8 mouse cellular contexts compared by ENCODE assay signal in genomic region chr7:12949872-12950229, GRCm38 (mm10). TPM values are rescaled to one million over a fixed set of nuclear protein-coding genes. Genes with fewer than 3 reads are reported as not detected.
DNase-seq lines count a peak whose midpoint lies in the region; ATAC-seq and TF ChIP-seq lines count a peak whose summit lies in the region.

No protein-coding gene starts in this region.

- no peaks in the 10 kb centered on the region for H3K79me2 ChIP-seq in myocyte (ENCODE audit: control insufficient read depth, insufficient read depth)

- peak; percentile 63 for ATAC-seq in kidney, postnatal 0 days (replicated peaks; ENCODE audit: low FRiP score, low read depth)
- ATAC-seq in embryonic facial prominence, embryonic 11.5 days (replicated peaks; ENCODE audit: insufficient number of reproducible peaks, low FRiP score, low TSS enrichment, low read depth), result no peak
- peak; percentile 83 for ATAC-seq in intestine, embryonic 15.5 days
- ATAC-seq in megakaryocyte progenitor cell, adult 5-6 weeks (replicated peaks; ENCODE audit: poor library complexity), result no peak

- no peaks in the 10 kb centered on the region for H3K36me3 ChIP-seq in kidney, postnatal 0 days (ENCODE audit: insufficient read depth, low read length)
- no peaks in the 10 kb centered on the region for H3K36me3 ChIP-seq in embryonic facial prominence, embryonic 11.5 days (replicated peaks; ENCODE audit: control insufficient read depth, insufficient read depth, low read depth, low read length)
- H3K36me3 ChIP-seq in intestine, embryonic 15.5 days, result no peaks in the 10 kb centered on the region
- no peaks in the 10 kb centered on the region for H3K36me3 ChIP-seq in myocyte (ENCODE audit: control insufficient read depth, insufficient read depth)

- peak overlapping the region; percentile 22 for H3ac ChIP-seq in myocyte (ENCODE audit: control insufficient read depth, insufficient read length)

- H3K4me3 ChIP-seq in kidney, postnatal 0 days (replicated peaks; ENCODE audit: low read depth, low read length), result peak overlapping the region; percentile 42
- H3K4me3 ChIP-seq in embryonic facial prominence, embryonic 11.5 days (ENCODE audit: low read depth, low read length), result peak overlapping the region; percentile 38
- peak overlapping the region; percentile 44 for H3K4me3 ChIP-seq in intestine, embryonic 15.5 days (replicated peaks)
- peak overlapping the region; percentile 39 for H3K4me3 ChIP-seq in myocyte

- no peak for TF ChIP-seq POLR2A in myocyte (IDR thresholded peaks at IDR 0.05; ENCODE audit: insufficient read length, low read depth)

- peak overlapping the region; percentile 70 for H3K4me2 ChIP-seq in kidney, postnatal 0 days (ENCODE audit: low read length)
- peak overlapping the region; percentile 66 for H3K4me2 ChIP-seq in embryonic facial prominence, embryonic 11.5 days (ENCODE audit: low read depth, low read length)
- H3K4me2 ChIP-seq in intestine, embryonic 15.5 days (replicated peaks), result peak overlapping the region; percentile 81
- H3K4me2 ChIP-seq in myocyte (ENCODE audit: low read depth), result peak overlapping the region; percentile 97

- WGBS in kidney, postnatal 0 days, result 4% methylated on average over 16 of the region's 16 CpGs
- WGBS in embryonic facial prominence, embryonic 11.5 days, result 7% methylated on average over 16 of the region's 16 CpGs
- 2% methylated on average over 16 of the region's 16 CpGs for WGBS in intestine, embryonic 15.5 days

- no peak for DNase-seq in kidney, postnatal 0 days (ENCODE audit: low spot score)
- no peak for DNase-seq in kidney, adult 9 months
- no peak for DNase-seq in embryonic facial prominence, embryonic 11.5 days (ENCODE audit: low spot score)
- DNase-seq in T-cell, adult 2 months (ENCODE audit: low spot score), result no peak
- no peak for DNase-seq in thymus, postnatal 25 days

- peak overlapping the region; percentile 69 for H3K27ac ChIP-seq in kidney, postnatal 0 days
- H3K27ac ChIP-seq in embryonic facial prominence, embryonic 11.5 days (replicated peaks; ENCODE audit: low read depth, low read length), result peak overlapping the region; percentile 63
- H3K27ac ChIP-seq in intestine, embryonic 15.5 days, result peak overlapping the region; percentile 59

- no peak for TF ChIP-seq CTCF in kidney, postnatal 0 days (IDR thresholded peaks at IDR 0.05; ENCODE audit: low read depth)

- peak overlapping the region; percentile 60 for H3K9ac ChIP-seq in kidney, postnatal 0 days (ENCODE audit: low read depth, low read length)
- peak overlapping the region; percentile 67 for H3K9ac ChIP-seq in embryonic facial prominence, embryonic 11.5 days (replicated peaks; ENCODE audit: low read length)
- H3K9ac ChIP-seq in intestine, embryonic 15.5 days, result peak overlapping the region; percentile 44

- no peaks in the 10 kb centered on the region for H3K4me1 ChIP-seq in kidney, postnatal 0 days (replicated peaks; ENCODE audit: insufficient read depth, low read length)
- H3K4me1 ChIP-seq in embryonic facial prominence, embryonic 11.5 days (ENCODE audit: control insufficient read depth, insufficient read depth, low read length), result no peaks in the 10 kb centered on the region
- H3K4me1 ChIP-seq in intestine, embryonic 15.5 days (replicated peaks), result peaks cover 6% of the 10 kb centered on the region; the same call in 1 of the 2 replicates

- no peaks in the 10 kb centered on the region for H3K27me3 ChIP-seq in kidney, postnatal 0 days (ENCODE audit: insufficient read depth, low read length)
- no peaks in the 10 kb centered on the region for H3K27me3 ChIP-seq in embryonic facial prominence, embryonic 11.5 days (ENCODE audit: control insufficient read depth, insufficient read depth, low read length)
- no peaks in the 10 kb centered on the region for H3K27me3 ChIP-seq in intestine, embryonic 15.5 days (replicated peaks)
- no peaks in the 10 kb centered on the region for H3K27me3 ChIP-seq in myocyte (ENCODE audit: control insufficient read depth, insufficient read depth, insufficient read length)

- H3K9me3 ChIP-seq in kidney, postnatal 0 days (replicated peaks; ENCODE audit: low read length), result no peaks in the 10 kb centered on the region
- no peaks in the 10 kb centered on the region for H3K9me3 ChIP-seq in embryonic facial prominence, embryonic 11.5 days (replicated peaks; ENCODE audit: control insufficient read depth, low read length)
- H3K9me3 ChIP-seq in intestine, embryonic 15.5 days, result no peaks in the 10 kb centered on the region

TF ChIP-seq in myocyte, 11 proteins besides CTCF, POLR2A, EP300 and RAD21:
- no peak for TF ChIP-seq USF1 (IDR thresholded peaks at IDR 0.05; ENCODE audit: low read depth)
- TF ChIP-seq E2F4 (IDR thresholded peaks at IDR 0.05; ENCODE audit: insufficient read depth), result no peak
- TF ChIP-seq REST (IDR thresholded peaks at IDR 0.05; ENCODE audit: insufficient read depth, insufficient read length), result no peak
- TF ChIP-seq CEBPB (IDR thresholded peaks at IDR 0.05; ENCODE audit: insufficient read depth, poor library complexity, severe bottlenecking), result no peak
- no peak for TF ChIP-seq MYOD1 (IDR thresholded peaks at IDR 0.05; ENCODE audit: control insufficient read depth in 1 of 3, insufficient read length in 2 of 3, low read depth in 2 of 3)
- TF ChIP-seq MYOG (IDR thresholded peaks at IDR 0.05; ENCODE audit: control insufficient read depth in 1 of 3, insufficient read depth in 1 of 3, insufficient read length in 2 of 3, low read depth in 2 of 3), result no peak
- TF ChIP-seq TCF3 (IDR thresholded peaks at IDR 0.05; ENCODE audit: insufficient read length, low read depth), result no peak
- TF ChIP-seq SRF (IDR thresholded peaks at IDR 0.05; ENCODE audit: control insufficient read depth, insufficient read length, low read depth), result no peak
- no peak for TF ChIP-seq TCF12 (IDR thresholded peaks at IDR 0.05; ENCODE audit: insufficient read depth, poor library complexity, severe bottlenecking)
- TF ChIP-seq POLR2AphosphoS2 (IDR thresholded peaks at IDR 0.05; ENCODE audit: insufficient read length, low read depth), result no peak
- TF ChIP-seq MAX (IDR thresholded peaks at IDR 0.05; ENCODE audit: low read depth), result no peak

RNA-seq across cellular contexts. Expression of gene Zfp324, which starts 15.8 kb away (rescaled TPM):
- 7.7 and 8.0 TPM in 2 replicates for polyA plus RNA-seq in kidney, postnatal 0 days (2015; fragmentation: Nextera tagmentation; extraction: Ambion mirVana)
- 7.9 and 8.9 TPM in 2 replicates for polyA plus RNA-seq in embryonic facial prominence, embryonic 11.5 days (2014; fragmentation: Nextera tagmentation; extraction: Ambion mirVana)
- polyA plus RNA-seq in intestine, embryonic 15.5 days (2015; fragmentation: Nextera tagmentation; extraction: Ambion mirVana), result 8.3 and 8.6 TPM in 2 replicates
- polyA plus RNA-seq in myocyte (2012; fragmentation: generic; extraction: Trizol), result 1.9 TPM
- total RNA-seq in megakaryocyte progenitor cell, adult 5-6 weeks (2015), result 3.9 and 4.0 TPM in 2 replicates
- total RNA-seq in megakaryocyte progenitor cell, adult 5-6 weeks (2017), result 6.5 and 8.5 TPM in 2 replicates

RNA-seq across cellular contexts. Expression of gene Rnf225, which starts 22.6 kb away (rescaled TPM):
- 0.29 and 0.32 TPM in 2 replicates for polyA plus RNA-seq in kidney, postnatal 0 days (2015; fragmentation: Nextera tagmentation; extraction: Ambion mirVana)
- polyA plus RNA-seq in embryonic facial prominence, embryonic 11.5 days (2014; fragmentation: Nextera tagmentation; extraction: Ambion mirVana), result 0.56 and 0.69 TPM in 2 replicates
- 0.33 and 0.47 TPM in 2 replicates for polyA plus RNA-seq in intestine, embryonic 15.5 days (2015; fragmentation: Nextera tagmentation; extraction: Ambion mirVana)
- polyA plus RNA-seq in myocyte (2012; fragmentation: generic; extraction: Trizol), result 0.91 TPM
- total RNA-seq in megakaryocyte progenitor cell, adult 5-6 weeks (2015), result 0.76 and 1.0 TPM in 2 replicates
- total RNA-seq in megakaryocyte progenitor cell, adult 5-6 weeks (2017), result 0.57 and 0.62 TPM in 2 replicates

RNA-seq across cellular contexts. Expression of gene Rps5, which starts 27.8 kb away (rescaled TPM):
- 1,052 and 1,143 TPM in 2 replicates for polyA plus RNA-seq in kidney, postnatal 0 days (2015; fragmentation: Nextera tagmentation; extraction: Ambion mirVana)
- polyA plus RNA-seq in embryonic facial prominence, embryonic 11.5 days (2014; fragmentation: Nextera tagmentation; extraction: Ambion mirVana), result 950 and 1,039 TPM in 2 replicates
- 1,008 and 1,147 TPM in 2 replicates for polyA plus RNA-seq in intestine, embryonic 15.5 days (2015; fragmentation: Nextera tagmentation; extraction: Ambion mirVana)
- polyA plus RNA-seq in myocyte (2012; fragmentation: generic; extraction: Trizol), result 2,432 TPM
- 3,071 and 3,115 TPM in 2 replicates for total RNA-seq in megakaryocyte progenitor cell, adult 5-6 weeks (2015)
- 1,264 and 1,790 TPM in 2 replicates for total RNA-seq in megakaryocyte progenitor cell, adult 5-6 weeks (2017)

RNA-seq across cellular contexts. Expression of gene Zfp446, which starts 27.8 kb away (rescaled TPM):
- 6.7 and 7.1 TPM in 2 replicates for polyA plus RNA-seq in kidney, postnatal 0 days (2015; fragmentation: Nextera tagmentation; extraction: Ambion mirVana)
- polyA plus RNA-seq in embryonic facial prominence, embryonic 11.5 days (2014; fragmentation: Nextera tagmentation; extraction: Ambion mirVana), result 5.9 and 6.6 TPM in 2 replicates
- 6.7 and 6.8 TPM in 2 replicates for polyA plus RNA-seq in intestine, embryonic 15.5 days (2015; fragmentation: Nextera tagmentation; extraction: Ambion mirVana)
- 1.7 TPM for polyA plus RNA-seq in myocyte (2012; fragmentation: generic; extraction: Trizol)
- total RNA-seq in megakaryocyte progenitor cell, adult 5-6 weeks (2015), result 3.1 and 4.4 TPM in 2 replicates
- total RNA-seq in megakaryocyte progenitor cell, adult 5-6 weeks (2017), result 2.6 and 3.3 TPM in 2 replicates

RNA-seq across cellular contexts. Expression of gene Slc27a5, which starts 48.1 kb away (rescaled TPM):
- 0.07 and 0.11 TPM in 2 replicates for polyA plus RNA-seq in kidney, postnatal 0 days (2015; fragmentation: Nextera tagmentation; extraction: Ambion mirVana)
- polyA plus RNA-seq in embryonic facial prominence, embryonic 11.5 days (2014; fragmentation: Nextera tagmentation; extraction: Ambion mirVana), result not detected in 2 replicates
- 0.41 and 0.53 TPM in 2 replicates for polyA plus RNA-seq in intestine, embryonic 15.5 days (2015; fragmentation: Nextera tagmentation; extraction: Ambion mirVana)
- not detected for polyA plus RNA-seq in myocyte (2012; fragmentation: generic; extraction: Trizol)
- total RNA-seq in megakaryocyte progenitor cell, adult 5-6 weeks (2015), result not detected in 2 replicates
- total RNA-seq in megakaryocyte progenitor cell, adult 5-6 weeks (2017), result not detected in 2 replicates

Comparison
In these comparisons a context has a peak if more than half of its experiments do, and no peak if none do; other contexts are left out.
1. ATAC-seq: peak in kidney, postnatal 0 days (single experiment) and intestine, embryonic 15.5 days (single experiment); none in embryonic facial prominence, embryonic 11.5 days (single experiment) and megakaryocyte progenitor cell, adult 5-6 weeks (single experiment).
2. Peak in every context shown above with its lines, with median percentiles within 50 percentile points of each other: H3K27ac ChIP-seq, H3K4me2 ChIP-seq, H3K4me3 ChIP-seq and H3K9ac ChIP-seq.